Mouse (Mus musculus) adrenal gland (tissue): Measurements from ENCODE around the gene Crybb2.

Experiments used
- intact Hi-C: fragments of 180-260 bp; cut with DNase I; formaldehyde crosslinking; loops from one replicate; pipeline ENCODE4 v1.15.1; 2025

Crybb2 gene

DNA sequence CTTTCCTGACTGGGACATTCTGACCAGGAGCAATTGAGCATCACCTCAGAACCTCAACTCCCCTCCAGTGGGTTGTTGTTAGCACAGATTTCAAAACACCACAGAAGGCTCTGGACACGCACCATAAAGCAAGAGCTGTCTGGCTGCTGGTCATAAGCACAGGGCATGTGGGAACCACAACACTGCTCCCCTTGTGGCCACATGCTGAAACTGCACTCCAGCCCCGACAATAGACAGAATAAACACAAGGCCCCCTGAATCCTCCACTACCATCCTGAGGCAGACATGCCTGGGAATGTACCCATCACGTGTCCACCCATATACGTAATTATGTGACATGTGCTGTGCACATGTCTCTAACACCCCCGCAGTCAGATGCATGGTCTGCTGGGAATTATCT lies 21.2 kb upstream of the Crybb2 start:
- intact Hi-C loops = no loop called here

DNA sequence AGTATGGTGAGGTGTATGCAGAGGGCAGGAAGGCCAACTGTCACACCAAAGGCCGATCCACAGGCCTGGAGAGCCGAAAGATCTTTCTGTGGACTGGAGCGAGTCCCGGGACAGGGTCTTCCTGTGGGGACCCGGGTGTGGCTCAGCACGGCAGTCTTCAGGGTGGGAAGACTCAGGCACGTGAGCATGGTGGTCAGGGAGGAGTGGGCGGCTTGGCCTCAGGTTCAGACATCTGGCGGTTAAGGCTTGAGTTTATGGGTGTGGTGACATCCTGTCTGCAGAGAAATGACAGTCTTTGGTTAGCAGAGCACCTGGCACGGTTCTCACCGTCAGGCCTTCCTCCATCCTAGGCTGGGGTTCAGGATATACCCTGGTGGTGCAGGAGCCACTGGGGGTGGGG lies 20.8 kb upstream of the Crybb2 start:
- intact Hi-C loops = no loop called here

DNA sequence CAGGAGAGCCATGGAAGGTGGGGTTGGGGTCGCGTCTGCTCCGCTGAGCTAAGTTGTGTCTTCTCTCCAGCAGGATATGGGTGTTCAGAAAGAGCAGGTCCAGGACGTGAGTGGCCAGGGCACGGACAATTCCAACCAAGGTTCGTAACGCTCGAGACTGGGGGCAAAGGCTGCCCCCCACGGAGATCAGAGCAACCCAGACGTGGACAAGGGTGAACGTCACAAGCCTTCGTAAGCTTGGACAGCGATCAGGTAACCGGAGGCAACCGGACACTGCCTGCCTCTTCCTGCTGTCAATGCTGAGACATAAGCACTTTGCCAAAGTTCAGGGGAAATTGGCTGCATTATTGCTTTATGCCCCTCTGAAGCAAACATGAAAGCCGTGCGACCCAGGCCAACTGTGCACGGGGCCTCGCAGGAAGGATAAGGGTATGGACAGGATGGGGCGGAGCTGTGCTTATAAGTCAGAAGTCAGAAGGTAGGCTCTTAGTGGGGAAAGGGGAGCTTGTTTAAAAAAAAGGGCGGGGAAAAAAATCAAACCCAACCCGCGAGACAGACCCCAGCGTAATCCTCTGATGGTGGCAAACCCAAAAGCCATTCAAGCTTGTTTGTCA lies 20.3 kb upstream of the Crybb2 start:
- intact Hi-C loops = no loop called here

DNA sequence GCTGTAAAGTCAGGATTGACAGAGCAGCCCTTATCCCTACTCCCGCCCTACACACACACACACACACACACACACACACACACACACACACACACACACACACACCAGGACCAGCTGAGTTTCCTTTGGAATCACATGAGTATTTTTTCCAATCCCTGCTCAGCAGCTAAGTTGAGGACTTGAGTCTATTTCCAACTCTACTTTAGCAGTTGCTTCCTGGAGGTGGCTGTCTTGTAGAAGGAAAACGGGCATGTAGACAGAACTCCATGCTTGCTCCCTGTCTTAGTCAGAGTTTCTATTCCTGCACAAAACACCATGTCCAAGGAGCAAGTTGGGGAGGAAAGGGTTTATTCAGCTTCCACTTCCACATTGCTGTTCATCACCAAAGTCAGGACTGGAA lies 17.5 kb upstream of the Crybb2 start:
- intact Hi-C loops = no loop called here

DNA sequence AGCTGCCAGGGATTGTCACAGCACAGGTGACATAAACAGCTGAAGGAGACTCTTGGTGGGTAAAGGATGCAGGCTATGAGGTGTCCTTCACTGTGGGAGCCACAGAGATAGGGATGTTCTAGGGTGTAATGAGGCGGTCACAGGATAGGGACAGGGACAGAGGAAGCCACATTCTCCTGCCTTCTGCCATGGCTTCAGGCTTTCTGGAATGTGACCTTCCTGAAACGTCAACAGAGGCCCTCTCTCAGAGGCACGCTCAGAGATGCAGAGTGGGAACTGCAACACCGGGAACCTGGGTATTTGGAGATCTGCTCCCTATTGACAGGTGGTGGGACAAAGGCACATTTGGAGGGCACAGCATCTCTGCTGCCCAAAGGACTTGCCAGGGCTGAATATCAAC lies 17.1 kb upstream of the Crybb2 start:
- intact Hi-C loops = no loop called here

DNA sequence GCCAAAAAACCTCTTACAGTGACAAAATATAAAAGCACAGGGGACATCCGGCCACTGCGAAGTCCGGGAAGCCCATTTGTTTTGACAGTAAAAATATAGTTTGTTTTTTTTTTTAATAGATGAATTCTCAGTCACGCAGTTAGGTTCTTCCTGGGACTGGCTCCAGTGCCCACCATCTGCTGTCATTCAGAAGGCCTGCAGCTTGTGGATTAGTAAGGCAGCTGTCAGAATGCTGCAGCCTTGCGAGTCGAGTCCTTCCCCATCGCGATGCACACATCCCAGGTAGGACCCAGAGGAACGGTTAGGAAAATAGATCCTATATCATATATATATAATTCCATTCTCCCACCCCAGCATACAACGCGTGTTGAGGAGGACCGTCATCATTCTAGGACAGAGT lies 16.5 kb upstream of the Crybb2 start:
- intact Hi-C loops = no loop called here

DNA sequence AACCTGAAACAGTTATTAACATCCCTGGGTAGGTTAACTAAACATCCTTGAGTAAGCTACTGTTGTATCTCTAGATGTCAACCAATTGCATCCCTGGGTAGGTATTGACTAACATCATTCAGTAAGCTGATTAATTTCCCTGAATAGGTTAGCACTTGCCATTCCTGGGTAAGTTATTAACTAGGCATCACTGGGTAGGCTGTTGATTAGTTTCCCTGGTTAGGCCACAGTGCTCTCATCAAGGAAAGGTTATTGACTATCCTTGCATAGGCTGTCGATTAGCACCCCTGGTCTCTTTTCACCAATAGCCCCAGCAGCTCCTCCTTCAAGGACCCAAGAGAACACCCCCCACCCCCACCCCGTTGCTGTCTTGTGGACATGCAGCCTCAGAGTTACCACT lies 16.0 kb upstream of the Crybb2 start:
- intact Hi-C loops = no loop called here

DNA sequence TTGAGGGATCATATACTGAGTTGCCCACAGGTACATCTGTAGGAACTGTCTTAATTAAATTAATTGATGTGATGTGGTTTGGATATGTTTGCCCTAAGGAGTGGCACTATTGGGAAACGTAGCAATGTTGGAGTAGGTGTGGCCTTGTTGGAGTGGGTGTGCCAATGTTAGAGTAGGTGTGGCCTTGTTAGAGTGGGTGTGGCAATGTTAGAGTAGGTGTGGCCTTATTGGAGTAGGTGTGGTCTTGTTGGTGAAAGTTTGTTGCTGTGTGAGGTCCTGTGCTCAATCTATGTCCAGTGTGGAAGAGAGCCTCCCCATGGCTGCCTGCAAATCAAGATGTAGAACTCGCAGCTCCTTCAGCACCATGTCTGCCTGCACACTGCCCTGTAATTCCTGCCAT lies 14.4 kb upstream of the Crybb2 start:
- intact Hi-C loops = no loop called here

DNA sequence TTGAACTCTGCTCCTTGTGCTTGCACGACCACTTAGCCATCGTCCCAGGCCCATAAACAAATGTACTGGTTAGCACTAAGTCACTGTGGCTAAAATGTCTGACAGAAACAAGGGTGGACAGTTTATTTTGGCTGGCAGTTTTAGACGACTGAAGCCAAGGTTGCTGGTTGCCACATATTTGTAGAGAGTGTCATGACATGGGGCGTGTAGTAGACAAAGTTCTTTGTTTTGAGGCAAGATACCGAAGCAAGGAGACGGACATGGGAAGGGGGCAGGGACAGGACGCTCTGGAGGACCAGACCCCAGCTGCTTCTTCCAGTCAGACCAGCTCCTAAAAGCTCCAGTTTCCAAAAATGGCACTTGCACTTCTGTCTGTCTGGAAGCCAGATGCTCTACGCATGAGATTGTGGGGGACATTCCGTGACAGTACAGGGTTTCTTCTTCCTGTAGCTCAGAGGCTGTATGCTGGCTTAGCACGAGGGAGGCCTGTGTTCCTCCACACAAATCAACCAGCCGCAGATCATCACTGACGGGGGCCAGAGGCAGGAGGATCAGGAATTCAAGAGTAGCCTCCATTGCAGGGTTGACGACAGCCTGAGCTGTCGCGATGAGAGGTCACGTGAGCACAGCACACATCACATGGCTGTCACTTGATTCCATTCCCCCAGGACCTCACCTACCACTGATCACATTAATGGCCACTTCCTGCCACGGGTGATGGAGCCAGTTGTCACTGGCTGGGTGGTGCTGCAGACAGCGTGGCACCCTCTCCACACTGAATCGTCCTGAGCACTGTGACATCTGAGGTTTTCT lies 12.6 kb upstream of the Crybb2 start:
- intact Hi-C loops = no loop called here

DNA sequence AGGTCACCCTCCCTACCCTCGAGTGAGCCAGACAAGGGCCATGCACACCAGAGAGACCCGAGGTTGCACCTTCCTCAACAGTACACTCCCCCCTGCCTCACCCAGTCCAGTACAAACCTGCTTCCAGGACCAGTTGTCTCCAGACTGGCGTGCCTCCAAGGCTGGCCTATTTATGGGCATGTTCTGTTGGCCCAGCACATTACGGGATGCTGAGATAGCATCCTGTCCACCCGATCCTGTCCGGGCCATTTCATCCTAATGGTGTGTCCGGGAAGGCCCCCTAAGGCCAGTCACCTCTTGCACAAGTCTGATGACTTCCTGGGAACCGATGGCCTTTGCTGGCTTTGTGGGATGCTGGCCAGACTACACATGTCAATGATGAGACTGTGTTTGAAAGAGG lies 11.5 kb upstream of the Crybb2 start, which contains the start of gene Crybb3:
Gene Crybb3 (minus strand): TSS at position 146 of the 400 bp plus-strand sequence.
- intact Hi-C loops = no loop called here

DNA sequence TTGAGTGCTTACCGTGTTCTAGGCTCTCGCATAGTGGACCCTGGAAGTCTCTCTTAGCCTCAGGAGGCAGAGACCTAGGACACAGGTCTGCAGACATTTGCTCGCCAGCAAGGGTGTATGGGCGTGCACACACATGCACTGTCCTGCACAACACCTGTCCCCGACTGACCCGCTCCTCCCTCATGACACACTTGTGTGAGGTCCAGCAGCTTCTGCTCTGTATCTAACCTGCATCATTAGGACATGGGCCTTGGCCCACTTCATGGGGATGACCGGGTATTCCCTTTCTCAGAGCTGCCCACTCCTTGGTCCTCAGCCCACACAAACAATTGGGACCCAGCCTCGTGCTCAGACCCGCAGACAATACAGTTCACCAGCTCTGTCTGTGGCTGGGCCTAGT lies 11.1 kb upstream of the Crybb2 start:
- intact Hi-C loops = no loop called here

DNA sequence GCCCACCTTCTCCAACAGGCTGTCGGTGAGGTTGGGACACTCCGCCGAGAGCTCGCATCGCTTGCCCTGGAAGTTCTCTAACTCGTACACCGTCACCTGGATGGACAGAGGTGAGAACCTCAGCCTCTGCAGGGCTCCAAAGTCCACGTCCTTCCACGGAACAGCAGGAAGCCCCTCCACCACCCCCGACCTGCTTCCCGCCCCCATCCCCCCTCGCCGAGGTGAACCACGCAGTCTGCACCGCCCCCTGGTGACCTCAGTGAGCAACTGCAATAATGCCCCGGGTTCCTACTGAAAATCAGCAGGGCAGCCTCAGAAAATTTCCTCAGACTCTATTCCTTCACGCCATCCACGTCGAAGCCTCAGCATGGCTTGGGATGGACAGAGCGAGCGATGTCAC lies 9.9 kb upstream of the Crybb2 start:
- intact Hi-C loops = no loop called here

DNA sequence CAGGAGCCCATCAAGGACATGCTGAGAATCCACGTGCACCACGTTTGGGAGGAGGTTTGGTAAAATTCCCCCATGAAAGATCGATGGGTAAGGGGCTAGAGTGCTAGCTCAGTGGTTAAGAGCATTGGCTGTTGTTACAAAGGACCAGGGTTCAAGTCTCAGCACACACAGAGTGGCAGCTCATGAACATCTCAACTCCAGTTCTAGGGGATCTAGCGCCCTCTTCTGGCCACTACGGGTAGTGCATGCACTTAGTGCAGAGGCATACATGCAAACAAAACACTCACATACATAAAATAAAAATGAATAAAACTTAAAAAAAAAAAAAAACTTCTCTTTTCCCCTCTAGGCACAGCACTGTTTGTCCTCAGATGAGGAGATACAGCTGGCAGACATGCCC lies 8.8 kb upstream of the Crybb2 start:
- intact Hi-C loops = no loop called here

DNA sequence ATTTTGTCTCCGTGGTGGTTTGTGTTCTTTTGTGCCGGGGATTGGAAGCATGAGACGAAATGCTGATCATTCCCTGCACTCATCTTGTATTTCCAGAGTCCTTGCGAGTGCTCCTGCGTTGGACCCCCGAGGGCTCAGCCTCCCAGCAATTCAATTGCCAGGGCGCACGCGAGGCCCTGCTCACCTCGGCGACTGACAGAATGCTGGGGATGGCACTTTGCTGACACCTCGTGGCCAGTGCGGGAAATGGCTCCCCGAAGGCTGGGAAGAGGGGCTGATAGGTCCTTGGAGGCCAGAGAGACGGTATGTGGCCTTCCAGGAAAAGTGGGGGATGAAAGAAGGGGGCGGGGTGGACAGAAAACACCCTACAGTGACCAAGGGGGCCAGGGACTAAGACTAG lies 15.6 kb downstream of the Crybb2 start:
- intact Hi-C loops = loop anchor here (1.0 to 5.0 kb wide), 2 partner anchors 184 to 622 kb away; no protein-coding TSS in a partner anchor

DNA sequence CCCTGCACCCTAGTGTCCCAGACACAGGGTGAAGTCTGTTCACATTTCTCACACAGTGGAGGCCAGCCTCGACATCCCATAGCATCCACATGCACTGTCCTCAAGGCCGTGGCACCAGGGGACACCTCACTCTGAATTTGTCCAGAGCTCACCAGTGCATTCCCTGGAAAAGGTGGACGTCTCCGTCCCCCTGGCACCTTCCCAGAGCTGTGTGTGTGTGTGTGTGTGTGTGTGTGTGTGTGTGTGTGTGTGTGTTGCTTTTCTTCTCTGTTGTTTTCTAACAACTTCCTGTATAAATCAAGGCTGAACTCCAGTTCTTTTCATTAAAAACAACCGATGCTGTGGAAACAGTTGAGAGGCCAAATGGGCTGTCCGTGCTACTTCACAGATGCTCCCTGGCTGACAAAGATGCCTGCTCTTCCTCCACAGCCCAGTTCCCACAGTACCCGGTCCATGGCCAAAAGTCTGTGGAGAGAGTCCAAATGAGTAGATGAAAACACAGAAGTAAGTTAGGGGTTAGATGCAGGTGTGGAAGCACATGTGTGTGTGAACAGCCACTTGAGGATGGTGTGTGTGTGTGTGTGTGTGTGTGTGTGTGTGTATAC lies 19.2 kb downstream of the Crybb2 start:
- intact Hi-C loops = loop anchor here (5.0 kb wide), 1 partner anchor 618 kb away; no protein-coding TSS in a partner anchor

DNA sequence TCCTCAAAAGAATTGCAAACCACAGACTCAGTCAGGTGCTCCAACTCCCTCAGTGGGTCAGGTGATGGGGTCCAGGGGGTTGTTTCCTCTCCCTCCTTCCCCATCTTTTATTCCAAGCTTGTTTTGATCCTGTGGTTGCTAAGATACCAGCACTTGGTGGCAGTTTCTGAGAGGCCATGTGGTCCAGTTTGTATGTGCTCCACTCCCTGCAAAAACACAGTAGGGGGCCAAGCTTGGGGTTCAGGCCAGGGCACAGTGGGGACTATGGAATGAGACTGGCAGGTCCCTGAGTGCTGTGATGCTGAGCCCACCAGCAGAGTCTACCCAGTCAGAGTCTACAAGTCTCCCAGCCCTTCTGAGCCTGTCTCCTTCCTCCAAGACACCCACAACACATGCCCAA lies 20.0 kb downstream of the Crybb2 start:
- intact Hi-C loops = loop anchor here (5.0 kb wide), 1 partner anchor 618 kb away; no protein-coding TSS in a partner anchor

DNA sequence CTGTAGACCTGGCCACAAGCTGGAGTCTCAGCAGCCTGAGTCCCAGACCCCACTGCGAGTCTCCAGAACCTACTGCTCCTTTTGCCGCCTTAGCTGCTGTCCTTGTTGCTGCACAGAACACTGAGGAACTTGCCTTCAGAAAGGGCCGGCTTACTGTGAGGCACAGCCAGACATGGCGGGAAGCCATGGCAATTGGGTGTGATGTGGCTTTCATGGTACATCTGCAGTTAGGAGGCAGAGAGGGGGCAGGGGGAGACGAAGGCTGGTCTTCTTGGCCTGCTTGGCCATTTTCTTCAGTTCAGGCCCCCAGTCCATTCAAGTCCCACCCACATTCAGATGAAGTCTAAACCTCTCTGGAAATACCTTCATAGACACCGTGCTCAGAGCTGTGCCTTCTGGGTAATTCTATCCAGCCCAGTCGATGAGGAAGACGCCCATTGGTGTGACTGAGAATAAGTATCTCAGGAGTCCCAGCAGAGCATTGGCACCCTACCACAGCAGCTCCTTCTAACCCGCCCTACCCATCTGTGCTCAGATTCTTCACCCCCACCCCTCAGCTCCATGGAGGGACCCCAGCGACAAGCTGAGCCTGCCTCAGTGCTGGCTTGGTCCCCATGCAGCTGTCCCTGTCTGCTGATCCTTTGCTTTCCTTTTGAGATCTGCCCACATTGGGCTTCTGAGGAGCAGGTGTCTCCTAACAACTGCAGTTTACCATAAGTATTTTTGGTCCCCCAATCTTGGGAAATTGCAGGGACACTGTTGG lies 24.2 kb downstream of the Crybb2 start:
- intact Hi-C loops = no loop called here

DNA sequence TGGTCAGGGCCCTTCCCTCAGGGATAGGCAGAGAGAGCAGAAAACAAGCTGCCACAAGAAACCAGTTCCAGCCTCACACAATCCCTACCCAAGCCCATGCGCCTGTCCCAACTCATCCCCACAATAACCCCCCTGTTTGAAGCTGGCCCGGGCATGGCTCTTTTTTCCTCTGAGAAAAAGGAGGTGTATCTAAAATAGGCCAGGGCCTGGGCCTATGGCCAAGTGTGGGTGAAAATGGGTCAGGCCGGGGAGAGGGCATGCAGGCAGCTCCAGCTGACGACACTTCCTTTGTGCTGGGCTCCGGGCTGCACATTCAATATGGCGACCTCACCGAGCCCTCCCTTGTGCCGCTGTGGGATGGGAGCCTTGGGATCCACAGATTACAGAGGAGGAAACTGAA lies 26.4 kb downstream of the Crybb2 start:
- intact Hi-C loops = no loop called here

DNA sequence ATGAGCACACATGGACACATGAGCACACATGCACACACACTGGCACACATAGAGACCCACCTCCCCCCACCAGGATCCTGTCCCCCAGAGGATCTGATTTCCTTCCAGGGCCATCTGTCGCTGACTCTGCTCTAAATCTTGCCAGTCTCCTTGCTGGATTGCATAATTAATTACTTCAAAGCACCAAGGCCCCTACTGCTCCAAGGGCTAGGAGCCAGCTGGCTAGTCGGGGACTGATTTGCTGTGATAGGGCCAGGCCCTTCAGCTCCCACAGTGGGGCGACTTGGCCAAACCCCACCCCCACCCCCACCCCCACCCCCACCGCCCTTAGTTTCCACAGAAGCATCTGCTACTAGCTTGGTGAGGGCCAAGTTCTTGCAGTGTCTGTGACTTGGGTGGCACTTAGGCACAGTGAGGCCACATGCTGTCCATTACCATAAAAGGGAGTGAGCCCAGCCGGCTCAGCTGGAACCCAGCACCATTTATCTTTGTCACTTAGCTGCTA lies 28.3 kb downstream of the Crybb2 start:
- intact Hi-C loops = no loop called here

DNA sequence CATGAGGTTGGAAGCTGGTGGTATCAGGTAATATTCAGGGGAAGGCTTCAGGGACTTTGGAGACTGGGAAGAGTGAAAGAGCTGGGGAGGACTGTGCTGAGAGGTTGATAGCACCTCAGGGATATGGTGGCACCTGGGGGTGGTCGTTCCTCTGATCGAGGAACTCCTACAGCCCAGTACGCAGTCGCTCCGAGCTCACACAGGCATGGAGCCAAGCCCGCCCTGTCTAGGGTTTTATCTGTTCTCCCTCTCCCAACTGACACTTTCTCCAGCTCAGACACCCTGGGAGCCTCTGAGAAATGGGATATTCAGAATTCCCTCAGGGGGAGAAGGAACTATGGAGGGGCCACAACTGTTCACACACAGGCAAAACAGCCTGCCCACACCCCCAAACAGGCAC lies 29.1 kb downstream of the Crybb2 start:
- intact Hi-C loops = no loop called here

DNA sequence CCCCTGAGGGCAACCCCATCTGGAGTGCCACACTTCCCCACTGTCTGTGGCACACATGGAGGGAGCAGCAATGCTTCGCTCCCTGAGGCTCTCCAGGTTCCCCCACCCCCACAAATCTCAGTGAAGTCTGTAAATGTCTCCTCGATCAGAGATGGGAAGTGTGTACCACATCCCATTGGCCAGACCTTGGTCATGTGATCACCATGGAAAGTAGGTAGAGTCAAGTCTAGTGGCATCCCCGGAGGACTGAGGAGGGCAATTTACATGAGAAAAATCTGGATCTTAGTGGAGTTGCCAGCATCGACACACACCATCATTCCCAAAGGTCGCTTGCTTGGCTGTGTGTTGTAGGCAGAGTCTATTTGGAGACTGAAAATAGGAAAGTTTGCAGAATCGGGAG lies 31.3 kb downstream of the Crybb2 start:
- intact Hi-C loops = no loop called here
